In the genomic region with DNA sequence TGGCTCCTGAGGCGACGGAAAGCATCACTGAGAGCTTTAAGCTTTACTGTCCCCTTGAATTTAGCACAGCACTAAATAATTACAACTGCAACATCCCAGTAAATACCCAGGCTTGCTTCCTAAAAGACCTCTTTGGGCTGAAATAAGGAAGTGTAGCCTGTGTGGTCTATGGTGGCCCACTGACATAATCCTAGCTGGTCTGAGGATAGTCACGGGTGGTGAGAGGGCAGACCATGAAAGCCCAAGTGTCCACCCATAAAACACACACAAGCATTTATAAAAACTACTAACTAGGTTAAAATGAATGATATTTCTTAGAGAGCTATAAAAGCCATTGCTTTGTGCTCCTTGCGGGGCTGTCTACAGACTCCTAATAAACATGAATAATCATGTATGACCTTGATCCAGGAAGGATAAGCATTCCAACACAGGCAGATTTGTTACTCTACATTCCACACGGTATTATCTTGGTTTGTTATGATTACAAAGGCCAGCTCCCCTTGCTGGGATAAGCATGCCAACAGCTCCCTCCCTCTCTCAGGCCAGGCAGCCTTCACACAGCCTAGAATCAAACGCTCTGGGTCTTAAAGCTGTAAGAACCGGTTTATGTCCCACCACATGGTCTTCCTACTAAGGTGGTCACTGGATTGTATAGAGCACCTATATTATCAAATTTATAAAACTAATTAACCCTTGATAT, we compare ENCODE assay signal across 8 mouse cellular contexts. TPM values are rescaled to one million over a fixed set of nuclear protein-coding genes. Genes with fewer than 3 reads are reported as not detected.
DNase-seq lines count a peak whose midpoint lies in the region; ATAC-seq and TF ChIP-seq lines count a peak whose summit lies in the region.

No protein-coding gene starts in this region.

- H3K27ac ChIP-seq in hindbrain, postnatal 0 days, result no peak overlapping the region
- H3K27ac ChIP-seq in hindbrain, embryonic 11.5 days (ENCODE audit: low read depth, low read length), result no peak overlapping the region
- no peak overlapping the region for H3K27ac ChIP-seq in embryonic facial prominence, embryonic 10.5 days (replicated peaks)
- no peak overlapping the region; the same call in 1 of the 2 replicates for H3K27ac ChIP-seq in kidney, embryonic 14.5 days (ENCODE audit: low read depth, low read length)

- H3K9ac ChIP-seq in hindbrain, postnatal 0 days (replicated peaks; ENCODE audit: low read length), result no peak overlapping the region
- no peak overlapping the region for H3K9ac ChIP-seq in hindbrain, embryonic 11.5 days (ENCODE audit: low read depth, low read length)
- no peak overlapping the region for H3K9ac ChIP-seq in kidney, embryonic 14.5 days (ENCODE audit: low read depth, low read length)

- DNase-seq in hindbrain, postnatal 0 days (ENCODE audit: low spot score), result no peak
- no peak for DNase-seq in hindbrain, embryonic 11.5 days (ENCODE audit: low spot score)
- DNase-seq in embryonic facial prominence, embryonic 10.5 days (ENCODE audit: low spot score), result peak; percentile 22
- DNase-seq in mesoderm, embryonic 11.5 days (ENCODE audit: low read depth, low spot score), result peak; percentile 58
- DNase-seq in gastrocnemius, postnatal 10 days, result no peak
- no peak for DNase-seq in thymus, postnatal 10 days (ENCODE audit: low spot score in 2 of 2)
- DNase-seq in left cerebral cortex, postnatal 10 days (ENCODE audit: extremely low spot score in 1 of 2, low spot score in 2 of 2), result no peak

- intact Hi-C loops in left cerebral cortex, postnatal 10 days (cut with DNase I), result loop anchor here (5.0 kb wide), 1 partner anchor 38 kb away; a partner anchor contains a TSS

- H3K4me1 ChIP-seq in hindbrain, postnatal 0 days (ENCODE audit: insufficient read depth, low read length), result peaks cover 5% of the 10 kb centered on the region
- no peaks in the 10 kb centered on the region for H3K4me1 ChIP-seq in hindbrain, embryonic 11.5 days (replicated peaks; ENCODE audit: control insufficient read depth, insufficient read depth, low read length)
- peaks cover 39% of the 10 kb centered on the region for H3K4me1 ChIP-seq in embryonic facial prominence, embryonic 10.5 days
- H3K4me1 ChIP-seq in kidney, embryonic 14.5 days (ENCODE audit: control insufficient read depth, insufficient read depth, low read length), result peaks cover 50% of the 10 kb centered on the region

- no peaks in the 10 kb centered on the region for H3K27me3 ChIP-seq in hindbrain, postnatal 0 days (ENCODE audit: insufficient read depth, low read length)
- no peaks in the 10 kb centered on the region for H3K27me3 ChIP-seq in hindbrain, embryonic 11.5 days (ENCODE audit: control insufficient read depth, insufficient read depth, low read length)
- H3K27me3 ChIP-seq in embryonic facial prominence, embryonic 10.5 days (replicated peaks; ENCODE audit: low read depth, poor library complexity, severe bottlenecking), result no peaks in the 10 kb centered on the region
- H3K27me3 ChIP-seq in kidney, embryonic 14.5 days (ENCODE audit: control insufficient read depth, insufficient read depth, low read length), result no peaks in the 10 kb centered on the region

- ATAC-seq in hindbrain, postnatal 0 days, result no peak
- no peak for ATAC-seq in hindbrain, embryonic 11.5 days (ENCODE audit: low FRiP score)
- peak; percentile 51 for ATAC-seq in kidney, embryonic 14.5 days (ENCODE audit: low FRiP score, low TSS enrichment)

- H3K36me3 ChIP-seq in hindbrain, postnatal 0 days (ENCODE audit: insufficient read depth, low read length), result no peaks in the 10 kb centered on the region; the same call in 1 of the 2 replicates
- no peaks in the 10 kb centered on the region for H3K36me3 ChIP-seq in hindbrain, embryonic 11.5 days (ENCODE audit: control insufficient read depth, insufficient read depth, low read length)
- peaks cover 4% of the 10 kb centered on the region for H3K36me3 ChIP-seq in embryonic facial prominence, embryonic 10.5 days (replicated peaks)
- no peaks in the 10 kb centered on the region for H3K36me3 ChIP-seq in kidney, embryonic 14.5 days (ENCODE audit: control insufficient read depth, insufficient read depth, low read length)

- H3K4me3 ChIP-seq in hindbrain, postnatal 0 days (ENCODE audit: low read length), result no peak overlapping the region
- H3K4me3 ChIP-seq in hindbrain, embryonic 11.5 days (ENCODE audit: low read depth, low read length), result no peak overlapping the region
- no peak overlapping the region for H3K4me3 ChIP-seq in embryonic facial prominence, embryonic 10.5 days
- no peak overlapping the region for H3K4me3 ChIP-seq in kidney, embryonic 14.5 days (ENCODE audit: low read length)

- peak; percentile 9; the same call in 1 of the 2 replicates for TF ChIP-seq CTCF in hindbrain, postnatal 0 days (IDR thresholded peaks at IDR 0.05; ENCODE audit: low read depth)

- H3K4me2 ChIP-seq in hindbrain, postnatal 0 days (ENCODE audit: low read depth, low read length), result no peak overlapping the region
- no peak overlapping the region for H3K4me2 ChIP-seq in hindbrain, embryonic 11.5 days (replicated peaks; ENCODE audit: low read depth, low read length)
- H3K4me2 ChIP-seq in kidney, embryonic 14.5 days (replicated peaks; ENCODE audit: low read depth, low read length), result no peak overlapping the region

- no peaks in the 10 kb centered on the region for H3K9me3 ChIP-seq in hindbrain, postnatal 0 days (ENCODE audit: low read length)
- H3K9me3 ChIP-seq in hindbrain, embryonic 11.5 days (ENCODE audit: control insufficient read depth, low read length), result no peaks in the 10 kb centered on the region
- H3K9me3 ChIP-seq in embryonic facial prominence, embryonic 10.5 days, result no peaks in the 10 kb centered on the region
- no peaks in the 10 kb centered on the region for H3K9me3 ChIP-seq in kidney, embryonic 14.5 days (ENCODE audit: control insufficient read depth, low read length)

- WGBS in hindbrain, postnatal 0 days, result 57% methylated on average over 7 of the region's 7 CpGs
- WGBS in hindbrain, embryonic 11.5 days, result 63% methylated on average over 7 of the region's 7 CpGs
- 52% methylated on average over 7 of the region's 7 CpGs for WGBS in embryonic facial prominence, embryonic 10.5 days
- WGBS in kidney, embryonic 14.5 days, result 29% methylated on average over 7 of the region's 7 CpGs

RNA-seq across cellular contexts. Expression of a gene that starts 40.4 kb away (rescaled TPM):
- total RNA-seq in hindbrain, postnatal 0 days (2014; rRNA removed), result 30.9 and 32.5 TPM in 2 replicates
- polyA plus RNA-seq in hindbrain, postnatal 0 days (2015; fragmentation: Nextera tagmentation; extraction: Ambion mirVana), result 23.2 and 23.3 TPM in 2 replicates
- polyA plus RNA-seq in hindbrain, embryonic 11.5 days (2014; fragmentation: Nextera tagmentation; extraction: Ambion mirVana), result 12.8 and 17.4 TPM in 2 replicates
- polyA plus RNA-seq in embryonic facial prominence, embryonic 10.5 days (2016; fragmentation: Nextera tagmentation; extraction: Ambion mirVana), result 15.2 and 16.6 TPM in 2 replicates
- 32.1 and 50.8 TPM in 2 replicates for polyA plus RNA-seq in kidney, embryonic 14.5 days (2014; fragmentation: Nextera tagmentation; extraction: Ambion mirVana)
- 10 to 100 TPM; 51.0 to 52.7 TPM for total RNA-seq in gastrocnemius, postnatal 10 days (2021)
- total RNA-seq in left cerebral cortex, postnatal 10 days (2021), result 10 to 100 TPM; 30.5 to 37.3 TPM

Comparison
In these comparisons a context has a peak if more than half of its experiments do, and no peak if none do; other contexts are left out.
1. DNase-seq: peak in embryonic facial prominence, embryonic 10.5 days (single experiment) and mesoderm, embryonic 11.5 days (single experiment); none in hindbrain, postnatal 0 days (single experiment), hindbrain, embryonic 11.5 days (single experiment), gastrocnemius, postnatal 10 days (single experiment), thymus, postnatal 10 days (0 of 2) and left cerebral cortex, postnatal 10 days (0 of 2).